Mouse (Mus musculus) kidney, adult 2 months (tissue): Measurements from ENCODE around the gene 1810046K07Rik. TPM values are rescaled to one million over a fixed set of nuclear protein-coding genes. Genes with fewer than 3 reads are reported as not detected.

ENCODE experiments used
- DNase-seq: peaks from one replicate; pipeline ENCODE4 v3.0.0; 2021
- H3K27ac ChIP-seq: fragments of 200-500 bp; 2 replicates; pipeline ENCODE4 v1.5.1; 2012; ENCODE audit warnings: low read depth, low read length, control low read depth, inconsistent platforms; ENCODE audit not compliant: insufficient read depth
- H3K27me3 ChIP-seq: fragments of 200-500 bp; replicated peaks from 2 replicates; pipeline ENCODE4 v1.6.1; 2012; ENCODE audit warnings: mild to moderate bottlenecking, moderate library complexity, low read length, inconsistent platforms; ENCODE audit not compliant: control insufficient read depth, insufficient read depth
- H3K36me3 ChIP-seq: fragments of 200-500 bp; 2 replicates; pipeline ENCODE4 v1.6.1; 2012; ENCODE audit warnings: mild to moderate bottlenecking, moderate library complexity, low read length, inconsistent platforms; ENCODE audit not compliant: control insufficient read depth, insufficient read depth
- H3K4me1 ChIP-seq: fragments of 200-500 bp; 2 replicates; pipeline ENCODE4 v1.6.1; 2011; ENCODE audit warnings: low read length; ENCODE audit not compliant: control insufficient read depth, insufficient read depth
- H3K4me3 ChIP-seq: fragments of 200-500 bp; 2 replicates; pipeline ENCODE4 v1.5.1; 2011; ENCODE audit warnings: mild to moderate bottlenecking, low read depth, low read length, control low read depth; ENCODE audit not compliant: insufficient read depth
- CTCF ChIP-seq: fragments of 200-500 bp; conservative IDR thresholded peaks from 2 replicates; pipeline ENCODE4 v1.5.1; 2011; ENCODE audit warnings: low read depth, mild to moderate bottlenecking, control low read depth, low read length, moderate library complexity, mixed read lengths; ENCODE audit not compliant: insufficient read depth, insufficient read length
- POLR2A ChIP-seq: fragments of 200-500 bp; IDR thresholded peaks from one replicate; pipeline ENCODE4 v1.6.1; 2011; ENCODE audit warnings: low read depth, low read length, control low read depth
- WGBS: fragments of 180-500 bp; shearing (Covaris S2); methylation state at CpG from one replicate; pipeline ENCODE4 v1.1.7; 2018; 5-methylcytosine and 5-hydroxymethylcytosine counted together
- polyA plus RNA-seq: library from polyadenylated mRNA; depleted of rRNA; stranded (reverse); fragments of >200 nt; gene quantifications from 2 replicates; pipeline ENCODE4 v1.2.3, GENCODE M21; 2012

1810046K07Rik gene
- polyA plus RNA-seq, 1 experiment, result 0.39 TPM

- WGBS, result 75% methylated on average over 8 of the region's 8 CpGs
- no peak for DNase-seq
Measured at GRCm38 (mm10) chr9:51293541-51293940, 35.2 kb downstream of the 1810046K07Rik start.

GRCm38 (mm10) chr9:51292674-51293073, 36.0 kb downstream of the 1810046K07Rik start:
- no peak overlapping the region for H3K4me3 ChIP-seq
- H3K4me1 ChIP-seq, result no peaks in the 10 kb centered on the region
- H3K36me3 ChIP-seq, result no peaks in the 10 kb centered on the region
- 25% methylated on average over 4 of the region's 4 CpGs for WGBS
- no peak overlapping the region for H3K27ac ChIP-seq
- peak; percentile 80 for DNase-seq
- no peaks in the 10 kb centered on the region for H3K27me3 ChIP-seq
- TF ChIP-seq POLR2A (no peak), CTCF (peak; percentile 70)

More at GRCm38 (mm10) chr9:51293541-51293940, 35.2 kb downstream of the 1810046K07Rik start:
- no peak overlapping the region for H3K4me3 ChIP-seq
- TF ChIP-seq CTCF (no peak), POLR2A (no peak)
- no peaks in the 10 kb centered on the region for H3K36me3 ChIP-seq
- no peaks in the 10 kb centered on the region for H3K4me1 ChIP-seq
- no peaks in the 10 kb centered on the region for H3K27me3 ChIP-seq
- no peak overlapping the region for H3K27ac ChIP-seq

GRCm38 (mm10) chr9:51290980-51291379, 37.7 kb downstream of the 1810046K07Rik start:
- H3K36me3 ChIP-seq, result no peaks in the 10 kb centered on the region
- H3K4me1 ChIP-seq, result 0 out of 2 replicates have a peak, but pooled peaks cover 3% of the 10 kb centered on the region
- TF ChIP-seq POLR2A (no peak), CTCF (no peak)
- no peak overlapping the region for H3K27ac ChIP-seq
- H3K27me3 ChIP-seq, result no peaks in the 10 kb centered on the region
- no peak for DNase-seq
- WGBS, result 74% methylated on average over 4 of the region's 4 CpGs
- H3K4me3 ChIP-seq, result no peak overlapping the region

- H3K27ac ChIP-seq, result no peak overlapping the region
- no peaks in the 10 kb centered on the region for H3K27me3 ChIP-seq
- peak; percentile 29 for DNase-seq
- no peak for TF ChIP-seq CTCF
- TF ChIP-seq POLR2A, result no peak
- 0 out of 2 replicates have a peak, but pooled peaks cover 3% of the 10 kb centered on the region for H3K4me1 ChIP-seq
- no peaks in the 10 kb centered on the region for H3K36me3 ChIP-seq
- H3K4me3 ChIP-seq, result no peak overlapping the region
- 40% methylated on average over 2 of the region's 2 CpGs for WGBS
Measured at GRCm38 (mm10) chr9:51286079-51286478, 42.6 kb downstream of the 1810046K07Rik start.

GRCm38 (mm10) chr9:51278500-51279381, 50.0 kb downstream of the 1810046K07Rik start, which contains the start of gene Colca2:
TSS of gene Colca2 (minus strand) at chr9:51278569.
- Histone ChIP-seq H3K36me3 (no peaks in the 10 kb centered on the region), H3K27ac (peak within 1 kb of the TSS; percentile 85), H3K4me1 (peaks cover 3% of the 10 kb centered on the region; the same call in 1 of the 2 replicates), H3K27me3 (no peaks in the 10 kb centered on the region), H3K4me3 (peak within 1 kb of the TSS; percentile 56)
- DNase-seq, result peak; percentile 85
- under 1% methylated on average over 53 of the region's 53 CpGs for WGBS
- TF ChIP-seq POLR2A (no peak), CTCF (peak; percentile 37)

GRCm38 (mm10) chr9:51277834-51278498, 50.8 kb downstream of the 1810046K07Rik start:
- Histone ChIP-seq H3K36me3 (no peaks in the 10 kb centered on the region), H3K27ac (peak overlapping the region; percentile 69; the same call in 1 of the 2 replicates), H3K4me1 (peaks cover 3% of the 10 kb centered on the region; the same call in 1 of the 2 replicates), H3K4me3 (peak overlapping the region; percentile 56), H3K27me3 (no peaks in the 10 kb centered on the region)
- 19% methylated on average over 13 of the region's 13 CpGs for WGBS
- no peak for DNase-seq
- no peak for TF ChIP-seq POLR2A
- no peak for TF ChIP-seq CTCF
